Mouse (Mus musculus): ENCODE results near the gene Schip1. TPM values are rescaled to one million over a fixed set of nuclear protein-coding genes. Genes with fewer than 3 reads are reported as not detected.

Schip1 gene
- polyA plus RNA-seq, 2 experiments = 1.1 to 1.6 TPM

- TF ChIP-seq CTCF (IDR thresholded peaks at IDR 0.05; ENCODE audit: low read depth) (no peak), EP300 (IDR thresholded peaks at IDR 0.05; ENCODE audit: low read depth) (no peak)
- WGBS (ENCODE audit: insufficient replicate concordance) = 83% methylated on average over 8 of the region's 8 CpGs
- ATAC-seq (ENCODE audit: insufficient read depth) = no peak
Observed at GRCm38 (mm10) chr3:68590436-68590835, 525.8 kb downstream of the Schip1 start.

GRCm38 (mm10) chr3:68592575-68592974 is 528.0 kb downstream of the Schip1 start:
- peaks cover 0 to 4% of the 10 kb centered on the region in 2 experiments; a peak in 2 of 4 replicates for H3K4me1 ChIP-seq (replicated peaks; ENCODE audit: control insufficient read depth in 2 of 2, insufficient read depth in 2 of 2, low read length in 1 of 2)
- no peak overlapping the region for H3K27ac ChIP-seq
- no peaks in the 10 kb centered on the region for H3K9me3 ChIP-seq (ENCODE audit: control insufficient read depth, low read length)
- no peak overlapping the region for H3K9ac ChIP-seq (replicated peaks)
- DNase-seq (ENCODE audit: low read depth in 3 of 3, low spot score in 3 of 3) (no peak), ATAC-seq (ENCODE audit: insufficient read depth) (no peak)
- no peaks in the 10 kb centered on the region for H3K27me3 ChIP-seq (ENCODE audit: control insufficient read depth, insufficient read depth, low read length)
- no peak for TF ChIP-seq EP300 (IDR thresholded peaks at IDR 0.05; ENCODE audit: low read depth)
- TF ChIP-seq CTCF (IDR thresholded peaks at IDR 0.05; ENCODE audit: low read depth) = no peak
- no peaks in the 10 kb centered on the region for H3K36me3 ChIP-seq (replicated peaks; ENCODE audit: control insufficient read depth, insufficient read depth, low read depth)
- 60% methylated on average over 10 of the region's 10 CpGs for WGBS (ENCODE audit: insufficient replicate concordance)
- no peak overlapping the region for H3K4me3 ChIP-seq (ENCODE audit: insufficient read depth in 1 of 2, low read depth in 2 of 2, low read length in 2 of 2)
- no peak overlapping the region for H3K4me2 ChIP-seq (ENCODE audit: low read depth)

More at GRCm38 (mm10) chr3:68590436-68590835, 525.8 kb downstream of the Schip1 start:
- DNase-seq (ENCODE audit: low read depth in 3 of 3, low spot score in 3 of 3) = no peak
- Histone ChIP-seq H3K9me3 (ENCODE audit: control insufficient read depth, low read length) (no peaks in the 10 kb centered on the region), H3K9ac (replicated peaks) (no peak overlapping the region), H3K36me3 (replicated peaks; ENCODE audit: control insufficient read depth, insufficient read depth, low read depth) (no peaks in the 10 kb centered on the region), H3K27ac (no peak overlapping the region), H3K4me1 (replicated peaks; ENCODE audit: control insufficient read depth in 2 of 2, insufficient read depth in 2 of 2, low read length in 1 of 2) (peaks cover 0 to 4% of the 10 kb centered on the region in 2 experiments; a peak in 2 of 4 replicates), H3K27me3 (ENCODE audit: control insufficient read depth, insufficient read depth, low read length) (no peaks in the 10 kb centered on the region), H3K4me2 (ENCODE audit: low read depth) (no peak overlapping the region), H3K4me3 (ENCODE audit: insufficient read depth in 1 of 2, low read depth in 2 of 2, low read length in 2 of 2) (no peak overlapping the region)

- no peak overlapping the region for H3K4me2 ChIP-seq (ENCODE audit: low read depth)
- no peaks in the 10 kb centered on the region for H3K27me3 ChIP-seq (ENCODE audit: control insufficient read depth, insufficient read depth, low read length)
- TF ChIP-seq CTCF (IDR thresholded peaks at IDR 0.05; ENCODE audit: low read depth) (no peak), EP300 (IDR thresholded peaks at IDR 0.05; ENCODE audit: low read depth) (no peak)
- no peak for DNase-seq (ENCODE audit: low read depth in 3 of 3, low spot score in 3 of 3)
- H3K9me3 ChIP-seq (ENCODE audit: control insufficient read depth, low read length) = no peaks in the 10 kb centered on the region
- 69% methylated on average over 12 of the region's 12 CpGs for WGBS (ENCODE audit: insufficient replicate concordance)
- H3K4me1 ChIP-seq (replicated peaks; ENCODE audit: control insufficient read depth in 2 of 2, insufficient read depth in 2 of 2, low read length in 1 of 2) = peaks cover 0 to 4% of the 10 kb centered on the region in 2 experiments; a peak in 2 of 4 replicates
- no peak overlapping the region for H3K9ac ChIP-seq (replicated peaks)
- H3K27ac ChIP-seq = no peak overlapping the region
- no peaks in the 10 kb centered on the region for H3K36me3 ChIP-seq (replicated peaks; ENCODE audit: control insufficient read depth, insufficient read depth, low read depth)
- no peak for ATAC-seq (ENCODE audit: insufficient read depth)
- no peak overlapping the region for H3K4me3 ChIP-seq (ENCODE audit: insufficient read depth in 1 of 2, low read depth in 2 of 2, low read length in 2 of 2)
Observed at GRCm38 (mm10) chr3:68593073-68593867, 528.7 kb downstream of the Schip1 start.

GRCm38 (mm10) chr3:68595316-68595925 is 530.8 kb downstream of the Schip1 start:
- Histone ChIP-seq H3K4me3 (ENCODE audit: insufficient read depth in 1 of 2, low read depth in 2 of 2, low read length in 2 of 2) (no peak overlapping the region), H3K27me3 (ENCODE audit: control insufficient read depth, insufficient read depth, low read length) (no peaks in the 10 kb centered on the region), H3K9ac (replicated peaks) (no peak overlapping the region), H3K4me2 (ENCODE audit: low read depth) (no peak overlapping the region), H3K36me3 (replicated peaks; ENCODE audit: control insufficient read depth, insufficient read depth, low read depth) (no peaks in the 10 kb centered on the region), H3K9me3 (ENCODE audit: control insufficient read depth, low read length) (no peaks in the 10 kb centered on the region), H3K27ac (no peak overlapping the region), H3K4me1 (replicated peaks; ENCODE audit: control insufficient read depth in 2 of 2, insufficient read depth in 2 of 2, low read length in 1 of 2) (peaks cover 0 to 4% of the 10 kb centered on the region in 2 experiments; a peak in 2 of 4 replicates)
- ATAC-seq (ENCODE audit: insufficient read depth) (no peak), DNase-seq (ENCODE audit: low read depth in 3 of 3, low spot score in 3 of 3) (no peak)
- 64% methylated on average over 10 of the region's 10 CpGs for WGBS (ENCODE audit: insufficient replicate concordance)
- TF ChIP-seq CTCF (IDR thresholded peaks at IDR 0.05; ENCODE audit: low read depth) = no peak
- TF ChIP-seq EP300 (IDR thresholded peaks at IDR 0.05; ENCODE audit: low read depth) = no peak

GRCm38 (mm10) chr3:68596938-68597337 is 532.3 kb downstream of the Schip1 start:
- TF ChIP-seq EP300 (IDR thresholded peaks at IDR 0.05; ENCODE audit: low read depth) = no peak
- TF ChIP-seq CTCF (IDR thresholded peaks at IDR 0.05; ENCODE audit: low read depth) = no peak
- no peaks in the 10 kb centered on the region for H3K36me3 ChIP-seq (replicated peaks; ENCODE audit: control insufficient read depth, insufficient read depth, low read depth)
- DNase-seq (ENCODE audit: low read depth in 3 of 3, low spot score in 3 of 3) = no peak
- no peak overlapping the region for H3K4me2 ChIP-seq (ENCODE audit: low read depth)
- 85% methylated on average over 4 of the region's 4 CpGs for WGBS (ENCODE audit: insufficient replicate concordance)
- ATAC-seq (ENCODE audit: insufficient read depth) = no peak
- no peaks in the 10 kb centered on the region for H3K9me3 ChIP-seq (ENCODE audit: control insufficient read depth, low read length)
- no peaks in the 10 kb centered on the region for H3K27me3 ChIP-seq (ENCODE audit: control insufficient read depth, insufficient read depth, low read length)
- peaks cover 0 to 4% of the 10 kb centered on the region in 2 experiments; a peak in 2 of 4 replicates for H3K4me1 ChIP-seq (replicated peaks; ENCODE audit: control insufficient read depth in 2 of 2, insufficient read depth in 2 of 2, low read length in 1 of 2)
- no peak overlapping the region for H3K9ac ChIP-seq (replicated peaks)
- no peak overlapping the region for H3K27ac ChIP-seq
- H3K4me3 ChIP-seq (ENCODE audit: insufficient read depth in 1 of 2, low read depth in 2 of 2, low read length in 2 of 2) = no peak overlapping the region
